Mouse (Mus musculus): ENCODE measurements at regions not wholly inside any gene's neighbourhood (a gene's known extent, or its start where the extent isn't known, plus 50 kb on each side); places are given as distances from the start of the nearest gene placed in this dataset.
A peak's percentile ranks its signal among the peaks of the same experiment; 100 is the strongest.

- DNase-seq (ENCODE audit: low read depth, low spot score) = peak; percentile 74
Measured at GRCm38 (mm10) chr4:26016071-26016470, 216.0 kb upstream of the Fut9 start.

GRCm38 (mm10) chr4:26000364-26000763 is 200.3 kb upstream of the Fut9 start:
- DNase-seq (ENCODE audit: low read depth, low spot score) = no peak

GRCm38 (mm10) chr4:25998561-25998960 is 198.5 kb upstream of the Fut9 start:
- no peak for DNase-seq (ENCODE audit: low read depth, low spot score)

- no peak for DNase-seq (ENCODE audit: low read depth, low spot score)
Measured at GRCm38 (mm10) chr4:25955696-25956348, 155.8 kb upstream of the Fut9 start.

- no peak for DNase-seq (ENCODE audit: low read depth, low spot score)
Measured at GRCm38 (mm10) chr4:25932546-25932945, 132.5 kb upstream of the Fut9 start.

GRCm38 (mm10) chr4:25895381-25895980 is 95.4 kb upstream of the Fut9 start:
- no peak for DNase-seq (ENCODE audit: low read depth, low spot score)

- no peak for DNase-seq (ENCODE audit: low read depth, low spot score)
Measured at GRCm38 (mm10) chr4:25891888-25892661, 92.0 kb upstream of the Fut9 start.
